Mouse (Mus musculus) heart, adult 2 months (tissue): ENCODE measurements at regions not wholly inside any gene's neighbourhood (a gene's known extent, or its start where the extent isn't known, plus 50 kb on each side); places are given as distances from the start of the nearest gene placed in this dataset.

Experiments used
- CTCF ChIP-seq: fragments of 200-600 bp; IDR thresholded peaks from 2 replicates; pipeline ENCODE4 v1.8.1; 2022; ENCODE audit warnings: antibody characterized with exemption, mild to moderate bottlenecking, moderate library complexity
- POLR2A ChIP-seq: fragments of 200-500 bp; IDR thresholded peaks from 2 replicates; pipeline ENCODE4 v1.6.1; 2011; ENCODE audit warnings: mild to moderate bottlenecking, low read depth, low read length, control low read depth; ENCODE audit not compliant: insufficient read depth

- TF ChIP-seq CTCF (no peak), POLR2A (no peak)
Measured at GRCm38 (mm10) chr11:79802566-79802965, 159.6 kb downstream of the Utp6 start.
